12 mouse cellular contexts compared by ENCODE assay signal in the genomic region with DNA sequence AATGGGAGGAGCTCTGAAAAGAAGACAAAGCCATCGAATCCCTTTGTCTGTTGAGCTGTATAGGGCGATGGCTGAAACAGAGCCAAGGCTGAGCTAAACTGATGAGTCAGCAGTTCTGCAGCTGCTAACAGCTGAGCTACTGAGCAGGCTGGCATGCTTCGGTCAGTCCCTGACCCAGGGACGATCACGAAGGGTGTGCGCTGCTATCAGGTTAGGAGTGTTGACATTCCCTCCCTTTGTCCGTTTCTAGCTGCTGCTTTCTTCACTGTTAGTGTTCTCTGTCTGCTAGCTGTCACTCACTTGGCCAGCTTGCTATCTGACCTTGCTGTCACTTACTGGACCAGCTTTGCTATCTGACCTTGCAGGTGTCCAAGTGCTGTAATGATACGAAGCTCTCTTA. TPM values are rescaled to one million over a fixed set of nuclear protein-coding genes. Genes with fewer than 3 reads are reported as not detected.
DNase-seq lines count a peak whose midpoint lies in the region; ATAC-seq and TF ChIP-seq lines count a peak whose summit lies in the region.
"Had no signal": no experiment of that assay in that cellular context is flagged by ENCODE, and none has a peak within 500 bp of the region (broad histone marks: within the 10 kb centered on the region; RNA-seq: fewer than 3 reads in every experiment).

No protein-coding gene starts in this region.

- no peak overlapping the region for H3K4me3 ChIP-seq in lung, embryonic 14.5 days (ENCODE audit: low read depth, low read length)
- H3K4me3 ChIP-seq in lung, adult 2 months (replicated peaks; ENCODE audit: extremely low read depth, low read depth, low read length), result no peak overlapping the region
- no peak overlapping the region for H3K4me3 ChIP-seq in stomach, embryonic 14.5 days (ENCODE audit: low read depth, low read length)
- H3K4me3 ChIP-seq: limb, embryonic 15.5 days had no signal

- 33% methylated on average over 8 of the region's 8 CpGs for WGBS in lung, embryonic 14.5 days
- 29% methylated on average over 8 of the region's 8 CpGs for WGBS in lung, adult 2 months
- WGBS in stomach, embryonic 14.5 days, result 44% methylated on average over 8 of the region's 8 CpGs

- no peaks in the 10 kb centered on the region for H3K4me1 ChIP-seq in lung, embryonic 14.5 days (ENCODE audit: insufficient read depth)
- H3K4me1 ChIP-seq in lung, adult 2 months (ENCODE audit: control insufficient read depth, insufficient read depth, low read length), result no peaks in the 10 kb centered on the region
- H3K4me1 ChIP-seq in stomach, embryonic 14.5 days (ENCODE audit: control insufficient read depth, insufficient read depth, low read length), result no peaks in the 10 kb centered on the region
- H3K4me1 ChIP-seq: limb, embryonic 15.5 days had no signal

- no peak for TF ChIP-seq CTCF in lung, embryonic 14.5 days (IDR thresholded peaks at IDR 0.05; ENCODE audit: low read depth)
- no peak for TF ChIP-seq CTCF in lung, adult 2 months (IDR thresholded peaks at IDR 0.05; ENCODE audit: insufficient read depth, low read length)

- no peak overlapping the region for H3K4me2 ChIP-seq in lung, embryonic 14.5 days
- H3K4me2 ChIP-seq in stomach, embryonic 14.5 days (replicated peaks; ENCODE audit: low read depth, low read length), result no peak overlapping the region
- H3K4me2 ChIP-seq: limb, embryonic 15.5 days had no signal

- no peaks in the 10 kb centered on the region for H3K27me3 ChIP-seq in lung, embryonic 14.5 days (ENCODE audit: insufficient read depth, low read length)
- no peaks in the 10 kb centered on the region for H3K27me3 ChIP-seq in stomach, embryonic 14.5 days (ENCODE audit: control insufficient read depth, insufficient read depth, low read length)

- TF ChIP-seq POLR2A in lung, adult 2 months (IDR thresholded peaks at IDR 0.05; ENCODE audit: borderline replicate concordance, extremely low read depth, low read depth, low read length), result no peak

- H3K9ac ChIP-seq in lung, embryonic 14.5 days, result no peak overlapping the region
- no peak overlapping the region for H3K9ac ChIP-seq in stomach, embryonic 14.5 days (replicated peaks; ENCODE audit: low read depth, low read length)
- H3K9ac ChIP-seq: limb, embryonic 15.5 days had no signal

- H3K36me3 ChIP-seq in lung, embryonic 14.5 days (ENCODE audit: insufficient read depth), result no peaks in the 10 kb centered on the region
- H3K36me3 ChIP-seq in stomach, embryonic 14.5 days (ENCODE audit: control insufficient read depth, insufficient read depth, low read length), result no peaks in the 10 kb centered on the region
- H3K36me3 ChIP-seq: limb, embryonic 15.5 days had no signal

- DNase-seq in lung, embryonic 14.5 days, result peak; percentile 45
- DNase-seq in lung, adult 2 months, result no peak
- peak; percentile 71 for DNase-seq in adrenal gland, postnatal 14 days
- DNase-seq in heart, postnatal 4 days, result peak; percentile 46
- no peak for DNase-seq in cerebellum, postnatal 10 days
- no peak for DNase-seq in thymus, postnatal 0 days (ENCODE audit: low spot score)
- no peak for DNase-seq in gastrocnemius, adult 8-10 months (ENCODE audit: low spot score in 2 of 2)
- DNase-seq: right cerebral cortex, postnatal 14 days had no signal

- ATAC-seq in lung, embryonic 14.5 days (ENCODE audit: insufficient read depth), result no peak
- 0 out of 2 replicates have a peak, but pooled peaks have one; percentile 18 for ATAC-seq in stomach, embryonic 14.5 days (ENCODE audit: insufficient number of reproducible peaks, insufficient read depth, low FRiP score, low read depth)

- H3K9me3 ChIP-seq in lung, embryonic 14.5 days (ENCODE audit: low read depth, low read length), result no peaks in the 10 kb centered on the region
- H3K9me3 ChIP-seq in stomach, embryonic 14.5 days (ENCODE audit: control insufficient read depth, low read depth, low read length), result no peaks in the 10 kb centered on the region
- H3K9me3 ChIP-seq: limb, embryonic 15.5 days had no signal

- H3K27ac ChIP-seq in lung, embryonic 14.5 days (ENCODE audit: low read depth), result no peak overlapping the region
- H3K27ac ChIP-seq in stomach, embryonic 14.5 days (ENCODE audit: low read length), result no peak overlapping the region
- H3K27ac ChIP-seq: limb, embryonic 15.5 days had no signal

RNA-seq across cellular contexts. Expression of a gene that starts 6.1 kb away (rescaled TPM):
- 22.3 and 23.1 TPM in 2 replicates for polyA plus RNA-seq in lung, embryonic 14.5 days (2014; fragmentation: Nextera tagmentation; extraction: Ambion mirVana)
- 35.3 and 44.6 TPM in 2 replicates for polyA plus RNA-seq in lung, adult 2 months (2012; rRNA removed)
- total RNA-seq in adrenal gland, postnatal 14 days (2021), result 33.3 and 35.2 TPM in 2 replicates
- 10 to 100 TPM; 25.2 to 25.6 TPM for total RNA-seq in heart, postnatal 4 days (2021)
- polyA plus RNA-seq in stomach, embryonic 14.5 days (2014; fragmentation: Nextera tagmentation; extraction: Ambion mirVana), result 19.7 and 20.4 TPM in 2 replicates
- polyA plus RNA-seq in thymus, postnatal 0 days (2015; fragmentation: Nextera tagmentation; extraction: Ambion mirVana), result 12.7 and 15.0 TPM in 2 replicates
- total RNA-seq in gastrocnemius, adult 8-10 months (2022), result 10 to 100 TPM; 13.0 to 18.3 (median 16.0) TPM

RNA-seq across cellular contexts. Expression of a gene that starts 6.5 kb away (rescaled TPM):
- not detected in 2 replicates for polyA plus RNA-seq in lung, embryonic 14.5 days (2014; fragmentation: Nextera tagmentation; extraction: Ambion mirVana)
- polyA plus RNA-seq in lung, adult 2 months (2012; rRNA removed), result not detected in 2 replicates
- total RNA-seq in adrenal gland, postnatal 14 days (2021), result not detected in 2 replicates
- total RNA-seq in heart, postnatal 4 days (2021), result 1 to 10 TPM; 1.4 TPM
- 0.16 and 0.28 TPM in 2 replicates for polyA plus RNA-seq in stomach, embryonic 14.5 days (2014; fragmentation: Nextera tagmentation; extraction: Ambion mirVana)
- 0.12 TPM in 1 of 2 replicates, not detected in the other for polyA plus RNA-seq in thymus, postnatal 0 days (2015; fragmentation: Nextera tagmentation; extraction: Ambion mirVana)
- 1 to 10 TPM in 1 of 4 experiments, under 1 TPM in 3; 0.58 to 2.4 (median 0.79) TPM for total RNA-seq in gastrocnemius, adult 8-10 months (2022)
- total RNA-seq: adrenal gland, adult 18-20 months; granulocyte monocyte progenitor cell, adult 5-6 weeks had no signal

RNA-seq across cellular contexts. Expression of a gene that starts 11.3 kb away (rescaled TPM):
- polyA plus RNA-seq in lung, embryonic 14.5 days (2014; fragmentation: Nextera tagmentation; extraction: Ambion mirVana), result 41.8 and 46.5 TPM in 2 replicates
- 17.9 and 19.2 TPM in 2 replicates for polyA plus RNA-seq in lung, adult 2 months (2012; rRNA removed)
- 19.9 and 27.3 TPM in 2 replicates for total RNA-seq in adrenal gland, postnatal 14 days (2021)
- 10 to 100 TPM; 16.4 to 17.5 TPM for total RNA-seq in heart, postnatal 4 days (2021)
- polyA plus RNA-seq in stomach, embryonic 14.5 days (2014; fragmentation: Nextera tagmentation; extraction: Ambion mirVana), result 38.2 and 40.5 TPM in 2 replicates
- 19.2 and 19.8 TPM in 2 replicates for polyA plus RNA-seq in thymus, postnatal 0 days (2015; fragmentation: Nextera tagmentation; extraction: Ambion mirVana)
- 1 to 10 TPM; 4.2 to 8.6 (median 6.0) TPM for total RNA-seq in gastrocnemius, adult 8-10 months (2022)

RNA-seq across cellular contexts. Expression of a gene that starts 35.2 kb away (rescaled TPM):
- polyA plus RNA-seq in lung, embryonic 14.5 days (2014; fragmentation: Nextera tagmentation; extraction: Ambion mirVana), result 0.24 and 0.28 TPM in 2 replicates
- not detected in 2 replicates for polyA plus RNA-seq in lung, adult 2 months (2012; rRNA removed)
- 0.15 TPM in 1 of 2 replicates, not detected in the other for total RNA-seq in adrenal gland, postnatal 14 days (2021)
- total RNA-seq in heart, postnatal 4 days (2021), result not detected
- 0.41 and 0.43 TPM in 2 replicates for polyA plus RNA-seq in stomach, embryonic 14.5 days (2014; fragmentation: Nextera tagmentation; extraction: Ambion mirVana)
- 0.07 and 0.10 TPM in 2 replicates for polyA plus RNA-seq in thymus, postnatal 0 days (2015; fragmentation: Nextera tagmentation; extraction: Ambion mirVana)
- not detected for total RNA-seq in gastrocnemius, adult 8-10 months (2022)

RNA-seq across cellular contexts. Expression of a gene that starts 43.7 kb away (rescaled TPM):
- polyA plus RNA-seq in lung, embryonic 14.5 days (2014; fragmentation: Nextera tagmentation; extraction: Ambion mirVana), result 65.2 and 67.1 TPM in 2 replicates
- 340 and 393 TPM in 2 replicates for polyA plus RNA-seq in lung, adult 2 months (2012; rRNA removed)
- total RNA-seq in adrenal gland, postnatal 14 days (2021), result 30.1 and 30.2 TPM in 2 replicates
- total RNA-seq in heart, postnatal 4 days (2021), result 10 to 100 TPM; 25.2 to 27.4 TPM
- 21.6 TPM in 2 replicates for polyA plus RNA-seq in stomach, embryonic 14.5 days (2014; fragmentation: Nextera tagmentation; extraction: Ambion mirVana)
- 5.5 and 6.0 TPM in 2 replicates for polyA plus RNA-seq in thymus, postnatal 0 days (2015; fragmentation: Nextera tagmentation; extraction: Ambion mirVana)
- 10 to 100 TPM in 1 of 4 experiments, 1 to 10 TPM in 3; 7.9 to 10.7 (median 8.2) TPM for total RNA-seq in gastrocnemius, adult 8-10 months (2022)
- total RNA-seq: granulocyte monocyte progenitor cell, adult 5-6 weeks had no signal

Comparison
In these comparisons a context has a peak if more than half of its experiments do, and no peak if none do; other contexts are left out.
1. DNase-seq: peak in lung, embryonic 14.5 days (single experiment), adrenal gland, postnatal 14 days (single experiment) and heart, postnatal 4 days (single experiment); none in lung, adult 2 months (single experiment), cerebellum, postnatal 10 days (0 of 2), thymus, postnatal 0 days (single experiment) and gastrocnemius, adult 8-10 months (0 of 2).